Mouse (Mus musculus): Measurements from ENCODE around the gene Rbp4.

DNA sequence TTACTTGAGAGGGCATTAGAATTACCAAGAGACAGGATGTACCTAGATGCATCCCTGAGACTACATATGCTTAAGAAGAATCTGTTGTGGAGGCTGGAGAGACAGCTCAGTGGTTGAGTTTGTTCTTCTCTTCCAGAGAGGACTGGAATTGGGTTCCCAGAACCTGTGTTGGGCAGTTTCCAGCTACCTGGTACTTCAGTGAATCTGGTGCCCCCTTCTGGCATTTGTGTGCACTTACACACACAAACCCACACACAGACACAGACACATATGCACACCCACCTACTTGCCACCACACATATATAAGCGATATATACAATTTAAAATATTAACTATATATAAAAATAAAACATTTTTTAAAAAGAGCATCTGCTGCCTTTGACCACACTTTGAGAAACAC, 31.2 kb upstream of the Rbp4 start:
- peak; percentile 15; the same call in 1 of the 2 replicates for TF ChIP-seq CTCF (IDR thresholded peaks at IDR 0.05; ENCODE audit: low read depth)
- no peak for TF ChIP-seq EP300 (IDR thresholded peaks at IDR 0.05; ENCODE audit: low read depth)

Data from liver, postnatal 0 days (tissue).